Mouse (Mus musculus): ENCODE results near the gene Lck. TPM values are rescaled to one million over a fixed set of nuclear protein-coding genes. Genes with fewer than 3 reads are reported as not detected.

Lck gene
- polyA plus RNA-seq, 2 experiments = 3.1 to 3.9 TPM

DNA sequence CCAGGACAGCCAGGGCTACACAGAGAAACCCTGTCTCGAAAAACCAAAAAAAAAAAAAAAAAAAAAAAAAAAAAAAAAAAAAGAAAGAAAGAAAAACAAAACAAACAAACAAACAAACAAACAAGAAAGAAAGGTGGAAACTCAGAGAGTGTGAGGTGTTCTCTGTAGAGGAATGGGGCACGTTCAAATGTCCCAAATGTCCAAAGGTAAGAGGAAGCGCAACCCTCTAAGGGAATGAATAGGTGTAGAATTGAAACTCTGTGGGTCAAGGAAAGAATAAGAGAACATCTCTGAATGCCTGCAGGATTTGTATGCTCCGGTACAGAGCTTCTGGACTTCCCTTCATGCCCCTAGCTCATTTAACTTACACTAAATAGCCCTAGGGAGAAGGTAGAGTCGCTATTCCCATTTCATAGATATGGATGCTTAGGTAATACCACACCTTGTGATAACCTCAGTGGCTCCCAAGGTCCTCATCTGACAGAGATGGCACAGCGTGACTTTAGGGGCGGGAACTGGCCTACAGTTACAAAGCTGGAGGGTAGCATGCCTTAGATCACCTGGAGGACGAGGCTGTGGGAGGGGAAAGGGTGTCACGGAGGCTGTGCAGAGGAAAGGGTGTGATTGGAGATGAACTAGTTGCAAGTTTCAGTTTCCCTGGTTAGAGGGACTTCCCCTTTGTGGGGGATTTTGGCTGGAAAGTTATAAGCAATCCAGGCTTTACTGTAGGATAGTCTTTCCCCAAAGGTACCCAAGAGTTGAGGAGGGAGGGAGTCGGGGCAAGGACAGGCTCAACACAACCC is 65.8 kb downstream of the Lck start:
- TF ChIP-seq EP300 (IDR thresholded peaks at IDR 0.05; ENCODE audit: low read depth) (no peak), CTCF (IDR thresholded peaks at IDR 0.05; ENCODE audit: low read depth) (no peak)
- H3K9ac ChIP-seq (replicated peaks) = no peak overlapping the region
- no peak overlapping the region for H3K4me2 ChIP-seq (ENCODE audit: low read depth)
- 42% methylated on average over 9 of the region's 10 CpGs for WGBS (ENCODE audit: insufficient replicate concordance)
- no peaks in the 10 kb centered on the region for H3K36me3 ChIP-seq (replicated peaks; ENCODE audit: control insufficient read depth, insufficient read depth, low read depth)
- peaks cover 3% of the 10 kb centered on the region for H3K27me3 ChIP-seq (ENCODE audit: control insufficient read depth, insufficient read depth, low read length)
- DNase-seq (ENCODE audit: low read depth in 3 of 3, low spot score in 3 of 3) (no peak), ATAC-seq (ENCODE audit: insufficient read depth) (no peak)
- no peak overlapping the region for H3K27ac ChIP-seq
- H3K9me3 ChIP-seq (ENCODE audit: control insufficient read depth, low read length) = no peaks in the 10 kb centered on the region
- H3K4me1 ChIP-seq (replicated peaks; ENCODE audit: control insufficient read depth in 2 of 2, insufficient read depth in 2 of 2, low read length in 1 of 2) = peaks cover 0 to 3% of the 10 kb centered on the region in 2 experiments; a peak in 1 of 4 replicates
- H3K4me3 ChIP-seq (ENCODE audit: insufficient read depth in 1 of 2, low read depth in 2 of 2, low read length in 2 of 2) = no peak overlapping the region

DNA sequence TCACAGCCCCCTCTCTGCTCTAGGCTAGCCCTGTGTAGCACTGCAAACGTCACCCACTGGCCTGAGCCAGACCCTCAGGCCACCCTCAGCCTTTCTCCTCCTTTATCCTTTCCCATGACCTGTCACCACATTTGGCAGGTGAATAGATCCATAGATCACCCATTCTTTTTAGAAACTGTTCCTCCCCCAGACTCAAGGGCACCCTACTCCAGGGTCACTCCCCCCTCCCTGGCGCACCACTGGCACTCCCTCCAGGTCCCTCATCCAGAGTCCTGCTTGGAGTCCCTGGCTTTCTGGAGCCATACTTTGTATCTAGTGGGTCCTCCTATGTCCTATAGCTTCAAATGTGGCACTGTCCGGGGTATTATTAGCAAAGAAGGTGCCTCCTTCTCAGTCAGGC is 67.9 kb downstream of the Lck start:
- Histone ChIP-seq H3K9ac (replicated peaks) (no peak overlapping the region), H3K4me3 (ENCODE audit: insufficient read depth in 1 of 2, low read depth in 2 of 2, low read length in 2 of 2) (no peak overlapping the region), H3K4me2 (ENCODE audit: low read depth) (no peak overlapping the region), H3K36me3 (replicated peaks; ENCODE audit: control insufficient read depth, insufficient read depth, low read depth) (no peaks in the 10 kb centered on the region), H3K4me1 (replicated peaks; ENCODE audit: control insufficient read depth in 2 of 2, insufficient read depth in 2 of 2, low read length in 1 of 2) (peaks cover 0 to 6% of the 10 kb centered on the region in 2 experiments; a peak in 2 of 4 replicates), H3K27ac (no peak overlapping the region), H3K9me3 (ENCODE audit: control insufficient read depth, low read length) (no peaks in the 10 kb centered on the region), H3K27me3 (ENCODE audit: control insufficient read depth, insufficient read depth, low read length) (no peaks in the 10 kb centered on the region; the same call in 1 of the 2 replicates)
- no peak for DNase-seq (ENCODE audit: low read depth in 3 of 3, low spot score in 3 of 3)
- ATAC-seq (ENCODE audit: insufficient read depth) = no peak
- 68% methylated on average over 3 of the region's 3 CpGs for WGBS (ENCODE audit: insufficient replicate concordance)
- TF ChIP-seq EP300 (IDR thresholded peaks at IDR 0.05; ENCODE audit: low read depth) (no peak), CTCF (IDR thresholded peaks at IDR 0.05; ENCODE audit: low read depth) (no peak)

DNA sequence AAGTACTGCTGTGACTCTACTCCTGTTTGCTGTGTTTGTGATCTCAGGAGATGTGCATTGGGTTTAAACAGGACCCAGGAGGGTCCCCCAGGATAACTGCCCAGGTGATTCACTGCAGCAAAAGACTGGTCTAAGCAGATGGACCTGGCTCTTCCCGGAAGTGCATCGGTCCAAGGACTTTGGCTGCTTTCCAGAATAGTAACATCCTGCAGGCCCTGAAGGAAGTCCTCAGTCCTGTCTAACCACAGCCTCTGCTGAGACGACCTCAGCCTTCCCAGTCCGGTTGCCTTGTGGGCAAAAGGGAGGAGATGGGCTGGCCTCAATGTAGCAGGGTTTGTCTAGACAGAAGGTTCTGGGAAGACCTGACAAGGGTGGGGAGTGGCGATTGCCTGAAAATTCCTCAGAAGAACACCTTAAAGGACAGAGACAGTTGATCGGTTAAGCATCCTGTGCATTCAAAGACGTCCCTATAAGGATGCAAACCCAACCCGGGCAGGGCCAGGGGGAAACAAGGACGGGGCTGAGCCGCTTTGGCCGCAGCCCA is 70.5 kb downstream of the Lck start:
- Histone ChIP-seq H3K27me3 (ENCODE audit: control insufficient read depth, insufficient read depth, low read length) (no peaks in the 10 kb centered on the region; the same call in 1 of the 2 replicates), H3K4me1 (replicated peaks; ENCODE audit: control insufficient read depth in 2 of 2, insufficient read depth in 2 of 2, low read length in 1 of 2) (peaks cover 0 to 14% of the 10 kb centered on the region in 2 experiments; a peak in 3 of 4 replicates), H3K4me2 (ENCODE audit: low read depth) (no peak overlapping the region), H3K9me3 (ENCODE audit: control insufficient read depth, low read length) (no peaks in the 10 kb centered on the region), H3K4me3 (ENCODE audit: insufficient read depth in 1 of 2, low read depth in 2 of 2, low read length in 2 of 2) (no peak overlapping the region), H3K27ac (no peak overlapping the region), H3K36me3 (replicated peaks; ENCODE audit: control insufficient read depth, insufficient read depth, low read depth) (no peaks in the 10 kb centered on the region), H3K9ac (replicated peaks) (no peak overlapping the region)
- DNase-seq (ENCODE audit: low read depth in 3 of 3, low spot score in 3 of 3) = no peak
- 34% methylated on average over 11 of the region's 11 CpGs for WGBS (ENCODE audit: insufficient replicate concordance)
- no peak for ATAC-seq (ENCODE audit: insufficient read depth)
- TF ChIP-seq EP300 (IDR thresholded peaks at IDR 0.05; ENCODE audit: low read depth) (no peak), CTCF (IDR thresholded peaks at IDR 0.05; ENCODE audit: low read depth) (no peak)

DNA sequence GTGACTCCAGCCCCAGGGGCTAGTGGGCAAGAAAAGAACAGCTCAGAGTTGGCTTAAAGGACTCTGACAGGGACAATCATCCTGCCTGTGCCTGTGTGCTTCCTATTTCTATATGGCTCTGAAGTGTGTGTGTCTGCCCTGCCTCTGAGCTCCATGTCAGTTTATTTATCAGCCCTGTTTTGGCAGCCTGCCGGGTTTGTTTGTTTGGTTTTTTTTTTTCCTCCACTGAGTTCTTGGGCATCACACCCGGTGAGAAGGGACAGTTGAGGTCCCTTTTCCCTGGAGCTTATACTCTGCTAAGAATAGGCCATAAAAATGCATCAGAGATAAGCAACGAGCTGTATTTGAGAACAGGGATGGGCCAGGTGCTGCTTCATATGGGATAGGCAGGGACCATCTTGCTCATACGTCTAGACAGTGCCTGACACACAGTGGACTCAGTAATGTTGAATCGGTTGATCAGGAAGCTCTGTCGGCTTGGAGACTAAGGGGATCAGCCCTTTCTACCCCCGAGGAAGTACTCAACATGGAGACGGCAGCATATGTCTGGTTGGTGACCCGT is 71.0 kb downstream of the Lck start:
- Histone ChIP-seq H3K36me3 (replicated peaks; ENCODE audit: control insufficient read depth, insufficient read depth, low read depth) (no peaks in the 10 kb centered on the region), H3K4me2 (ENCODE audit: low read depth) (no peak overlapping the region), H3K4me1 (replicated peaks; ENCODE audit: control insufficient read depth in 2 of 2, insufficient read depth in 2 of 2, low read length in 1 of 2) (peaks cover 0 to 15% of the 10 kb centered on the region in 2 experiments; a peak in 3 of 4 replicates), H3K9me3 (ENCODE audit: control insufficient read depth, low read length) (no peaks in the 10 kb centered on the region), H3K27me3 (ENCODE audit: control insufficient read depth, insufficient read depth, low read length) (no peaks in the 10 kb centered on the region; the same call in 1 of the 2 replicates), H3K9ac (replicated peaks) (no peak overlapping the region), H3K27ac (no peak overlapping the region), H3K4me3 (ENCODE audit: insufficient read depth in 1 of 2, low read depth in 2 of 2, low read length in 2 of 2) (no peak overlapping the region)
- 29% methylated on average over 9 of the region's 9 CpGs for WGBS (ENCODE audit: insufficient replicate concordance)
- no peak for DNase-seq (ENCODE audit: low read depth in 3 of 3, low spot score in 3 of 3)
- TF ChIP-seq CTCF (IDR thresholded peaks at IDR 0.05; ENCODE audit: low read depth) (no peak), EP300 (IDR thresholded peaks at IDR 0.05; ENCODE audit: low read depth) (no peak)
- ATAC-seq (ENCODE audit: insufficient read depth) = no peak

Data from liver, embryonic 14.5 days (tissue).